Mouse (Mus musculus) CH12.LX (cell line): ENCODE measurements around the gene Tm9sf4. TPM values are rescaled to one million over a fixed set of nuclear protein-coding genes. Genes with fewer than 3 reads are reported as not detected.

Source experiments
- DNase-seq: peaks from one replicate; pipeline ENCODE4 v3.0.0-alpha.2; 2013; ENCODE audit errors: extremely low read depth
- H3K27ac ChIP-seq: 2 replicates; pipeline ENCODE4 v1.5.1; 2012; ENCODE audit warnings: low read depth, mild to moderate bottlenecking, control low read depth, moderate library complexity; ENCODE audit not compliant: insufficient read depth
- H3K27me3 ChIP-seq: replicated peaks from 2 replicates; pipeline ENCODE3; 2012; ENCODE audit warnings: inconsistent platforms
- H3K36me3 ChIP-seq, 2 experiments: replicated peaks in 1 of 2; 2 replicates each; pipeline versions ENCODE3 to v1.6.1; 2012; ENCODE audit warnings: inconsistent platforms in 1 of 2, low read length in 1 of 2, mild to moderate bottlenecking in 1 of 2, mixed read lengths in 1 of 2, moderate library complexity in 1 of 2; ENCODE audit not compliant: control insufficient read depth in 1 of 2, insufficient read depth in 1 of 2
- H3K4me1 ChIP-seq, 2 experiments: 2 replicates each; pipeline ENCODE4 v1.6.1; 2012; ENCODE audit warnings: inconsistent platforms in 1 of 2, moderate library complexity in 1 of 2; ENCODE audit not compliant: insufficient read depth in 2 of 2, control insufficient read depth in 1 of 2
- H3K4me2 ChIP-seq: 2 replicates; pipeline ENCODE4 v1.6.1; 2012; ENCODE audit warnings: low read depth, mild to moderate bottlenecking, control low read depth; ENCODE audit not compliant: poor library complexity, insufficient read depth, severe bottlenecking
- H3K4me3 ChIP-seq, 3 experiments: fragments of 150-350 bp in 1 of 3; sonication (generic) in 1 of 3; replicated peaks in 1 of 3; 2 replicates each; pipeline versions ENCODE3 to v1.5.1; 2011 to 2012; ENCODE audit warnings: low read depth in 2 of 3, low read length in 2 of 3, mild to moderate bottlenecking in 2 of 3, moderate library complexity in 2 of 3, control low read depth in 1 of 3, improper control_type of control experiment in 1 of 3, inconsistent platforms in 1 of 3, mixed read lengths in 1 of 3; ENCODE audit not compliant: poor library complexity in 1 of 3
- H3K79me2 ChIP-seq: replicated peaks from 2 replicates; pipeline ENCODE4 v1.6.1; 2012; ENCODE audit warnings: mild to moderate bottlenecking, moderate library complexity; ENCODE audit not compliant: control insufficient read depth, poor library complexity, insufficient read depth, severe bottlenecking; ENCODE audit errors: extremely low read depth
- H3K9ac ChIP-seq: 2 replicates; pipeline ENCODE4 v1.6.1; 2012; ENCODE audit warnings: low read depth, mild to moderate bottlenecking, control low read depth, moderate library complexity; ENCODE audit not compliant: insufficient read depth
- H3K9me3 ChIP-seq: replicated peaks from 2 replicates; pipeline ENCODE3; 2012; ENCODE audit warnings: low read length, inconsistent platforms, mixed read lengths
- BHLHE40 ChIP-seq: IDR thresholded peaks from 2 replicates; pipeline ENCODE4 v1.6.1; 2011; ENCODE audit warnings: mild to moderate bottlenecking, low read depth, low read length, improper control_type of control experiment
- CHD1 ChIP-seq: IDR thresholded peaks from 2 replicates; pipeline ENCODE4 v1.6.1; 2012; ENCODE audit warnings: low read depth, low read length, improper control_type of control experiment, inconsistent platforms
- CHD2 ChIP-seq: IDR thresholded peaks from 2 replicates; pipeline ENCODE4 v1.6.1; 2011; ENCODE audit warnings: low read length, improper control_type of control experiment
- E2F4 ChIP-seq: IDR thresholded peaks from 2 replicates; pipeline ENCODE4 v1.6.1; 2011; ENCODE audit warnings: low read depth, low read length, improper control_type of control experiment; ENCODE audit not compliant: insufficient replicate concordance
- ELF1 ChIP-seq: IDR thresholded peaks from 2 replicates; pipeline ENCODE4 v1.6.1; 2014; ENCODE audit warnings: low read depth, mild to moderate bottlenecking, inconsistent platforms, low read length, improper control_type of control experiment
- ETS1 ChIP-seq: conservative IDR thresholded peaks from 2 replicates; pipeline ENCODE4 v1.6.1; 2012; ENCODE audit warnings: low read depth, mild to moderate bottlenecking, inconsistent platforms, low read length, improper control_type of control experiment, moderate library complexity
- IRF4 ChIP-seq: IDR thresholded peaks from 2 replicates; pipeline ENCODE4 v1.6.1; 2014; ENCODE audit warnings: low read depth, mild to moderate bottlenecking, inconsistent platforms, low read length, improper control_type of control experiment
- JUN ChIP-seq: IDR thresholded peaks from 2 replicates; pipeline ENCODE4 v1.6.1; 2011; ENCODE audit warnings: low read depth, mild to moderate bottlenecking, low read length, improper control_type of control experiment, moderate library complexity; ENCODE audit not compliant: insufficient read depth
- MAX ChIP-seq: IDR thresholded peaks from 2 replicates; pipeline ENCODE4 v1.6.1; 2011; ENCODE audit warnings: low read length, improper control_type of control experiment
- MYC ChIP-seq: IDR thresholded peaks from 2 replicates; pipeline ENCODE4 v1.6.1; 2011; ENCODE audit warnings: low read depth, mild to moderate bottlenecking, improper control_type of control experiment, low read length
- NELFE ChIP-seq: IDR thresholded peaks from 2 replicates; pipeline ENCODE4 v1.6.1; 2011; ENCODE audit warnings: low read depth, low read length, improper control_type of control experiment
- PAX5 ChIP-seq: IDR thresholded peaks from 2 replicates; pipeline ENCODE4 v1.6.1; 2012; ENCODE audit warnings: low read length, inconsistent platforms, mixed read lengths
- POLR2AphosphoS2 ChIP-seq: IDR thresholded peaks from 2 replicates; pipeline ENCODE4 v1.6.1; 2011; ENCODE audit warnings: low read depth, low read length, improper control_type of control experiment
- RAD21 ChIP-seq: IDR thresholded peaks from 2 replicates; pipeline ENCODE4 v1.6.1; 2011; ENCODE audit warnings: low read depth, mild to moderate bottlenecking, low read length, improper control_type of control experiment, moderate library complexity
- RCOR1 ChIP-seq: conservative IDR thresholded peaks from 2 replicates; pipeline ENCODE4 v1.6.1; 2012; ENCODE audit warnings: low read depth, mild to moderate bottlenecking, inconsistent platforms, low read length, improper control_type of control experiment
- SIN3A ChIP-seq: IDR thresholded peaks from 2 replicates; pipeline ENCODE4 v1.6.1; 2012; ENCODE audit warnings: low read length, improper control_type of control experiment, inconsistent platforms
- TBP ChIP-seq: conservative IDR thresholded peaks from 2 replicates; pipeline ENCODE4 v1.6.1; 2011; ENCODE audit warnings: low read depth, low read length, improper control_type of control experiment
- ZC3H11A ChIP-seq: IDR thresholded peaks from 2 replicates; pipeline ENCODE4 v1.6.1; 2012; ENCODE audit warnings: low read depth, mild to moderate bottlenecking, inconsistent platforms, low read length, improper control_type of control experiment
- ZKSCAN1 ChIP-seq: IDR thresholded peaks from 2 replicates; pipeline ENCODE4 v1.6.1; 2012; ENCODE audit warnings: low read depth, inconsistent platforms, low read length, improper control_type of control experiment, borderline replicate concordance
- ZNF384 ChIP-seq: IDR thresholded peaks from 2 replicates; pipeline ENCODE4 v1.6.1; 2012; ENCODE audit warnings: low read depth, low read length, improper control_type of control experiment, inconsistent platforms
- dilution Hi-C: fragments of 300-500 bp; cut with MboI; formaldehyde crosslinking; loops from 2 replicates; pipeline ENCODE4 v1.14.3; 2020; ENCODE audit warnings: low sequenced_read_pairs; ENCODE audit not compliant: extremely low pct_unique_long_range_greater_than_20kb, extremely low pct_ligation_motif_present
- in situ Hi-C: fragments of 300-500 bp; cut with MboI; formaldehyde crosslinking; loops from 3 replicates; pipeline ENCODE4 v1.14.3; 2019; ENCODE audit warnings: low sequenced_read_pairs, low pct_ligation_motif_present, low pct_unique_long_range_greater_than_20kb, mixed read lengths
- polyA plus RNA-seq: library from polyadenylated mRNA; unstranded; fragments of >175 nt; gene quantifications from 2 replicates; pipeline ENCODE4 v1.2.1, GENCODE M21; 2012; ENCODE audit warnings: low read depth; ENCODE audit not compliant: insufficient read length
- total RNA-seq, 2 experiments: library from RNA; depleted of rRNA; stranded (reverse); fragments of 300-350 nt in 1 of 2; fragments of >200 nt in 1 of 2; gene quantifications; 2 replicates each; pipeline ENCODE4 v1.2.3; 2012 to 2014

Tm9sf4 gene
- total and polyA plus RNA-seq, 3 experiments = 13.3 to 51.1 (median 30.4) TPM

DNA sequence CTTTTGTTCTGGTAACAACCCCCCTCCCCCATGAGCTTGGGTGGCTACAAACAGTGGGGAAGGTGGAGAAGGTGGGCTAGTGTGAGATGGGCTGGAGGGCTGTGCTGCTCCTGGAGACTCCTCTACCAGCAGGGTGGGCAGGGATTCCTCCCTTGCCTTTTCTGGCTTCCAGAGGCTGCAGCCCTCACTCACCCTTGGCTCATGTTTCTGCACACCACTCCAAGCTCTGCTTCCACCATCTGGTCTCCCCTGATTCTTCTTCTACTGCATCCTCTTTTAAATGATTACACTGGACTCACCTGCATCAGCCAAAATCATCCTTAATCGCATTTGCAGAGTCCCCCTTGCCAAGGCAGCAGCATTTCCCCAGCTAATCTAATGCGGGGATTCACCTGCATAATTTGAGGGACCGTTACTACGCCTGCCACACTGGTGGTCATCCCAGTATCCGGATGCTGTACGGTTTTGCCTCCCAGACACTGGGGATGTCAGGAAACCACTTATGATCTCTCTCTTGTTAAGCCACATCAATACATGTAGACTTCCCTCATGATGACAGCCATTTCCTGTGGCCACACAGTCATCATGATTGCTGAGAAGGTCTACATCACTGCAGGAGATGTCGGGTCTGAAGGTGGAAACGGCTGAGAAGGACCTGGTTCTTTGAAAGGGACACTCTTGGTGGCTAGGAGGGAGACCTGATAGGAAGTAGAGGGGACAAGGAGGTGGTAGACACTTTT is 9.0 kb upstream of the Tm9sf4 start:
- no peak for DNase-seq
- dilution Hi-C loops = no loop called here
- Histone ChIP-seq H3K9me3 (no peaks in the 10 kb centered on the region), H3K4me3 (no peak overlapping the region), H3K4me2 (no peak overlapping the region), H3K79me2 (no peaks in the 10 kb centered on the region), H3K27me3 (peaks cover 32% of the 10 kb centered on the region), H3K9ac (no peak overlapping the region), H3K27ac (no peak overlapping the region), H3K36me3 (no peaks in the 10 kb centered on the region), H3K4me1 (peaks cover 0 to 11% of the 10 kb centered on the region in 2 experiments; a peak in 2 of 4 replicates)
- TF ChIP-seq CHD1 (no peak), POLR2AphosphoS2 (no peak), BHLHE40 (no peak), MAX (no peak), SIN3A (no peak), ETS1 (no peak), NELFE (no peak), E2F4 (no peak), TBP (no peak), ZC3H11A (no peak), ZNF384 (no peak), JUN (no peak)
- in situ Hi-C loops = no loop called here

DNA sequence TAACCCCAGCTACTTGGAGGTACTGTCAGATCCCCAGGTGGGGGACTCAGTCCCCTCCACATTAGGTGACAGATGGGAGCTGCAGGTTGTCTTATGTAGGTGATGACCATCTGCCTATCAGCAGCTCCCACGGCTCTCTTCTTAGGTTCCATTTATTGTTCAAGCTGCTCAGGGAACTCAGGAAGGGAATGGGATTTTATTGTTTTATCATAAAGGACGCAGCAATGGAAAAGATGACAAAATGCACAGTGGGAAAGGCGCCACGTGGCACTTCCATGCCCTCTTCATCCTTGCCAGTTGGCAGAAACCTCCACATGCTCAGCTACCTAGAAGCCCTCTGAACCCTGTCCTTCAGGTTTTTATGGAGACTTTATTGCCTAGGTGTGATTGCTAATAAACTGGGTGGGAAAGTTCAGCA is 8.1 kb upstream of the Tm9sf4 start:
- TF ChIP-seq ZKSCAN1 (no peak), ELF1 (no peak), PAX5 (no peak), MYC (no peak), JUN (no peak), TBP (no peak), IRF4 (no peak), BHLHE40 (no peak), RCOR1 (no peak), ETS1 (no peak), CHD2 (no peak), CHD1 (no peak), RAD21 (no peak)
- Histone ChIP-seq H3K79me2 (no peaks in the 10 kb centered on the region), H3K27ac (no peak overlapping the region), H3K9ac (no peak overlapping the region), H3K4me3 (no peak overlapping the region), H3K4me2 (no peak overlapping the region), H3K4me1 (peaks cover 0 to 2% of the 10 kb centered on the region in 2 experiments; a peak in 2 of 4 replicates), H3K27me3 (peaks cover 32% of the 10 kb centered on the region), H3K9me3 (peaks cover 4% of the 10 kb centered on the region), H3K36me3 (no peaks in the 10 kb centered on the region)
- DNase-seq = no peak
- dilution Hi-C loops = no loop called here
- in situ Hi-C loops = no loop called here
